Mouse (Mus musculus): ENCODE measurements around the gene Kyat3.
"Not testable (repeated sequence)": the region's sequence is repeated elsewhere in the genome, so short reads cannot be mapped to it uniquely, and the experiment has no call there.

Gene Kyat3

GRCm38 (mm10) chr3:142700442-142701322, at the start of gene Kyat3:
Kyat3 (plus strand) TSS chr3:142701051.
- peak; percentile 72 for DNase-seq (ENCODE audit: low spot score)

GRCm38 (mm10) chr3:142664723-142665122, 36.1 kb upstream of the Kyat3 start:
- no peak for DNase-seq (ENCODE audit: low spot score)

GRCm38 (mm10) chr3:142674607-142675006, 26.2 kb upstream of the Kyat3 start:
- DNase-seq (ENCODE audit: low spot score), result no peak

DNA sequence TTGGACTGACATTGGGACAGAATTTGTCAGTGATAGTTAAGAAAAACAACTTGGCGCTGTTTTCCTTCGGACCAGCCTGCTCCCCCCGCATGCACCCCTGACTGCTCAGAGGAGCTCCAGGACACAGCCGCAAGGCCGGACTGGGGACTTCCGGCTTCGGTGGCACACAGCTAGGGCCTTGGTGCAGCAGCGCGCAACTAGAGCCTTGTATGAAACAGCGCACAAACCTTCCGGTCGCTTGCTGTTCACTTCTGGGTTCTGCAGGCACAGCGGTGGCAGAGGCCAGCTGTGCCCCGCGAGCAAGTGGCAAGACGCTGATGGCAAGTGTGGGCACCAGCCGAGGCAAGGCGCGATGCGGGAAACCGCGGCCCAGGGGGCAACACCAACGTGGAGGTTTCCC, 12.9 kb upstream of the Kyat3 start:
- no peak for DNase-seq (ENCODE audit: low spot score)

- DNase-seq (ENCODE audit: low spot score), result no peak
These were observed 12.5 kb upstream of the Kyat3 start for GRCm38 (mm10) chr3:142688353-142688752.

GRCm38 (mm10) chr3:142696517-142696916, 4.3 kb upstream of the Kyat3 start:
- no peak for DNase-seq (ENCODE audit: low spot score)

DNA sequence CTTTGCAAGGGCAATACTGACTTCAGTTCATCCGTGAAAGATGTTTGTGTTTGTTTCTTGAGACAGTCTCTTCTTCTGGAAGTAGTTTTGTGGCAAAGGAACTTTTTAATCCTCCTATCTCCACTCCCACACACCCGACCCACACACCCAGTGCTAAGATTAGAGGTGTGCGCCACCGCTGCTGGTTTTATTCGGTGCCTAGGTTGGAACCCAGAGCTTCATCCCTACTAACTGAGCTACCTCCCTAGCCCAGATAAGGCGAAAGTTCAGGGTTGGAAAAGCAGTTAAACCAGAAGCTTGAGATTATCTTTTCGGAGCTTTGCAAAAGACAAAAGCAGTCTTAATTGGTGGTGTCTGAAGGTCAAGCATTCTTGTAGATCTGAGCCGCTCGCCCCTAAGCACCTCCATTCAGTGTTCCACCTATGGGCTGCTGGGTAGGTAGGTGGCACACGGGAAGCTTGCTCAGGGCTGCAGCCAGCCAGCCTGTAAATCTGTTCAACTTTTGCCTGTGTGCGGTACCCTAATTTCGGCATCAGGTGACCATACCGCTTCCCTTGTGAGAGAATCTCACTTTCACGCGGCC, 647 bp downstream of the Kyat3 start:
- DNase-seq (ENCODE audit: low spot score), result no peak

- DNase-seq (ENCODE audit: low spot score), result no peak
These were observed 6.0 kb downstream of the Kyat3 start for GRCm38 (mm10) chr3:142706581-142707444.

DNA sequence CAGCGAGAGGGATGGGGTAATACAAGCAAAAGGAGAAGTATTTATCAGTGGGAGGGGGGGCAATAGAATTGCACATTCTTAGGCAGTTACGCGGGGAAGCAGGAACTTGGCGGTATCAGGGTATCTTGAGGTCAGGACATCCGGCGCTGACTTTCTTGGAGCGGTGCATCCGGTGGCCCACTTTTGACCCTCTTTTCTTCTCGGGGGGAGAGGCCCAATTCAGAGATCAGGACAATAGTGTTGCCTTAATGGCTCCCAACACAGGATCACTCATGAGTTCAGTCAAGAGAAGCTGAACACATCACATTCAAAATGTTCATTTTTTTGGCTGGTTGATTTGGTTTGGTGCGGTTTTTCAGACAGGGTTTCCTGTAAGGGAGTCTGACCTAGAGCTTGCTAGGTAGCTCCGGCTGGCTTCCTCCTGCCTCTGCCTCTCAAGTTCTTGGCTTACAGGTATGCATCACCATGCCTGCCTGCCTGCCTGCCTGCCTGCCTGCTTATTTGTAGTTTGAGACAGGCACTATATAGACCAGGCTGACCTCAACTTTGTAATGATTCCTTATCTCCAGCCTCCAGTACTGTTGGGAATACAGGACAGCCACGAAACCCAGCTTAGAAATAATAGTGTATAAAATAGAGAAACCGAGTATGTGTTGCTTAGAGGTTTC, 7.5 kb downstream of the Kyat3 start:
- DNase-seq (ENCODE audit: low spot score), result not testable (repeated sequence)

DNA sequence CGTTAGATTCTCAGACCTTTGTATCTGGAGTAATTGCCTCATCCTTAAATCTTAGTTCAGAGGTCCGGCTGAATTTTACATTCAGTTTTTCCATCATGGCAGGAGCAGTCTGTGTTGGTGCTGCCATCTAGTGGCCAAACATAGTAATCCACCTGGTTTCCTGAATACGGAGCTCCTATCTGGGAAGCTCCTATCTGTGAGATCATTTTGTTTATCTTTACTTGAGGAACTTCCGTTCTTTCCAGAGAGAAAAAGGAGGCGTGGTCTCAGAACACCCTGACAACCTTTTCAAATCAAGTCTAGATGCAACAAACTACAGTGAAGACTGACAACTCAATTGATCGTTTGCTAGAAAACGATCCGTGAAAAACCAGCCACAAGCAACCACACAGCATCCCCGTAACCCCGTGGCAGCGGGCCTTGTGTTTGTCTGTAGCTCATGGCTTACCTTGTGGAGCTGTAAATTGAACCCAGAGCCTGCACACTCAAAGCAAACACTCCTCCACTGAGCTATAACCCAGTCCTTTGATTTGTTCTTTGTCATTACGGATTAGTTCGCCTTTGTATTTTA, 8.1 kb downstream of the Kyat3 start:
- peak; percentile 58 for DNase-seq (ENCODE audit: low spot score)

DNA sequence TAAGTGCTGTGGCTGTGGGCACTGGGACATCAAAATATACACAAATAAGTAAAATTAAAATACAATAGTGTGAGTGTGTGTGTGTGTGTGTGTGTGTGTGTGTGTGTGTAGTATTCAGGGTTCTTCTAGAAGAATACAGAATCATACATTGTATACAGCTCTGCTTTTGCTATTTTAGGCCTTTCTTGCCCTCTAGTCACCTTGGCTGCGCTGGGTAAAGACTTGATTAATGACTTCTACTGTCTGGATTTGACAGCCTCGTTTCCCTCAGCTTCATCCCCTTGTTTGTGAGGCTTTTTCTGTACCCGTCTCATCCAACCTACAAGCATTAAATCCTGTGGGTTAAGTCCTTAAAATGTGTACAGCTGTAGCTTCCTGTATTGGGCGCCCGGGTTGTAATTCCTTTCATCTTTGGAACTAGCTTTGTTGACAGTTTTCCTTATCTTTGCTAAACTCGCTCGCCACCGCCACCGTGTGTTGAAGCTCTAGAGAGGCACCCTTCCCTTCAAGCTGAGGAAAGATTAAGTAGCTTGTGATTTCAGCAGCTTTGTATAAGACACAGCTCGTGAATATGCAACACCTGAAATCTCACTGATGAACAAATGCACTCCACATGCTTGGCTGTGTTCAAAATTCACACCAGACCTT, 9.6 kb downstream of the Kyat3 start:
- peak; percentile 6 for DNase-seq (ENCODE audit: low spot score)

GRCm38 (mm10) chr3:142711372-142711771, 10.5 kb downstream of the Kyat3 start:
- no peak for DNase-seq (ENCODE audit: low spot score)

DNA sequence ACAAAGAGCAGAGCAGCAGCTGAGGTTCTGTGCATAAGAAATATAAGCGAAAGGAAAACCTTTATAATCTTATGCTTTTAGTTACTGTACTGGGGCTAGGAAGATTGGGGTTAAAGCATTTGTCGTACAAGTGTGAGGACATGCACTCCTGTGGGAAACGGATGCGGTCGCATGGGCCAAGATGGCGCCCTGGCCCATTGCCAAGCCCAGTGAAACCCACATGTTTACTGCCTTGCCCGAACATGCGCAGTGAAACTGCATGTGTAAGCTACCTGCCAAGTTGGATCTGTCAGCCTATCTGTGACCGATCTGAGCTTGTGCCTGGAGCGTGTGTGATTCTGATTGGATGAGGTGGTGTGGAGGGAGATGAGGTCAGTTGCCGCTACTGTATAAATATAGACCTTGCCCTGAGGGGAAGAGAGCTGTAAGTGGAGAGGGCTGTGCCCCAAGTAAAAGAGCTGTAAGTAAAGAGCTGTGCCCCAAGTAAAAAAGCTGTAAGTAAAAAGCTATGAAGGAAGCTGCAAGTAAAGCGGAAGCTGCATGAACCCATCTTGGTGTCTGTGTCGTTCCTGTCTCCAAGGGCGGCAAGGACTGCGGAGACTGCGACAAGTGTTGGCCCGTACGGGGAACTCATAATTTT, 11.7 kb downstream of the Kyat3 start:
- DNase-seq (ENCODE audit: low spot score), result not testable (repeated sequence)

GRCm38 (mm10) chr3:142725481-142725880, 24.6 kb downstream of the Kyat3 start:
- DNase-seq (ENCODE audit: low spot score), result no peak

DNA sequence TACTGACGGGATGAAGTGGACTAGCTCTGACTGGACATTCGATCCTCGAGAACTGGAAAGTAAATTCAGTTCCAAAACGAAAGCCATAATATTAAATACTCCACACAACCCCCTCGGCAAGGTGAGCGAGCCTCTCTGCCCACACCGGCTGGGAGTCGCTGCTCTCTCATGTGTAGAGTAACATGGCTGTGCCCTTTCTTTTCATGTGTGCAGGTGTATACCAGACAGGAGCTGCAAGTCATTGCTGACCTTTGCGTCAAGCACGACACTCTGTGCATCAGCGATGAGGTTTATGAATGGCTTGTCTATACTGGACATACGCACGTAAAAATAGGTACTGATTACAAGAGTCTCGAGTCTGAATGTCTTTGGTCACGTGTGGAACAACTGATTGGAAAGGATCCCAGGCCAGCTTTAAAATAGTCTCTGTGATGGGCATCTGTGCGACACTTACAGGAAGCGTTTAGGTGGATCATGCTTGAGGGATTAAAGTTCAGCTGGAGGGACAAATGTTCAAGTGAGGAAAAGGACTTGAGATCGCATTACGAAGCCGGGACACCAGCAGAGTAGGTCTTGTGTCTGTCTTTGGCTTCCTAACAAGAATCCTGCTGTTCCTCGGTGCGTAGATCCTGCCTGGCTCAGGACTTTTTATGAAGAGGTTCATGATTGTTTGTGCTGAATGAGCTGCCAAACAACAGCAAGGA, 25.3 kb downstream of the Kyat3 start:
- DNase-seq (ENCODE audit: low spot score), result no peak

GRCm38 (mm10) chr3:142734291-142734690, 33.4 kb downstream of the Kyat3 start:
- DNase-seq (ENCODE audit: low spot score), result no peak

- DNase-seq (ENCODE audit: low spot score), result no peak
These were observed 40.0 kb downstream of the Kyat3 start for GRCm38 (mm10) chr3:142740896-142741295.

DNA sequence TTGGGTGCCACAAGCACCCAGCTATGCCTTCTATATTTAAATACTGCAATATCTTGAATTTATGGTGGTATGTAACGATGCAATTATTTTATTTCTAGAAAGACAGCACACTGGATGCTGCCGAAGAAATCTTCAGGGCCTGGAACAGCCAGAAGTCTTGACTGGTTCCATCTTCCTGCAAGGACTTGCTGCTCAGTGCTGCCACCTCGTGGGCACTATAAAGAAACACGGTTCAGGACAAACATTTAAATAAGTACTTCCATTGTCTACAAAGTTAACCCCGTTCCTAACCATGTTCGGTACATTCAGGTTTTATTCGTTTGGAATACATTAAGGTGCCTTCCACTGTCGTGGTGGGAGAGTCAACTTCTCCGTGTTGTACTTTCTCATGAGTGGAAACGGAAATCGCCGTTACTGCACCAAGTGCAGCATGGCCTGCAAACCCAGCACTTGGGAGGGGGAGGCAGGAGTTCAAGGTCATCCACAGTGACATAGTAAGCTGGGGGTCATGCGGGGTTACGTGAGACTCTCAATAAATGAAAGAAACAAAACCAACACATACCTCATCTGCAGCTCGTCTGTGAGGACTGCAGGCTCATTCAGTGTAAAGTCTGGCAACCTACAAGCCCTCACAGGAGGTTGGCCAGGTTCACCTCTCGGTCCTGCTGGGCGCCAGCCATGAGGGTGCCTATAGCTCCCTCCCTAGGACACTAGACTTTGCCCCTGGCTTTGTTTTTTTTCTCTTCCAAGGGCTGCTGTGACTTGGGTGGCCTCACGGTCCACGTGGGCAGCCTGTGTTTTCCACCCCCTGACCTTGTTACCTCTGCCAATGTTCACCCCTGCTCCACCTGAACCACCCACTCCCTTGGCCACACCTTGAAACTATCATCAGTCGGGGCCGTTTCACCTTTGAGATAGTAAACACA, 43.4 kb downstream of the Kyat3 start:
- peak; percentile 63 for DNase-seq (ENCODE audit: low spot score)

DNA sequence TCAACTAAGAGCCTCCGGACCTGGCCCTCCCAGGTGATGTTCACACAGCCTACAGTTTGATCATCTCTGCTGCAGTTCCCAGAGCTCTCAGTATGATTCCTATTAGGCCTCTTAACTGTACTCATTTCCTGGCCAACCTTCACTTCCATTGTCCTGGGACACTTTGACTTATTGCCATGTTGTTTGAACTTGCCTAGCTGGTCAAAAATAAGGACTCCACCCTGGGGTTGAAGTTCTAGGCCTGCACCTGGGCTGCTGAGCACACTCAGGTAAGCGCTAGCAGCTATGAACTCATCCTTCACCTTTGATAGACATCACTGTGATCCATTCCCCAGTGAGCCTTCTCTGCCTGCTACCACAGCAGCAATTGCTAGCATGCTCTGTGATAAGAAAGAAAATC, 44.2 kb downstream of the Kyat3 start:
- DNase-seq (ENCODE audit: low spot score), result no peak
